Mouse (Mus musculus) urinary bladder, adult 2 months (tissue): ENCODE data around the gene Nup107. TPM values are rescaled to one million over a fixed set of nuclear protein-coding genes. Genes with fewer than 3 reads are reported as not detected.
A peak's percentile ranks its signal among the peaks of the same experiment; 100 is the strongest.
"Not testable (repeated sequence)": the region's sequence is repeated elsewhere in the genome, so short reads cannot be mapped to it uniquely, and the experiment has no call there.

ENCODE experiments used
- DNase-seq: peaks from one replicate; pipeline ENCODE4 v3.0.0; 2022; ENCODE audit warnings: low spot score
- polyA plus RNA-seq: library from polyadenylated mRNA; depleted of rRNA; stranded (reverse); fragments of >200 nt; gene quantifications from 2 replicates; pipeline ENCODE4 v1.2.3, GENCODE M21; 2012

Nup107 gene
- polyA plus RNA-seq, 1 experiment, result 17.5 TPM

GRCm38 (mm10) chr10:117751282-117751610, 41.3 kb downstream of the Nup107 start:
- no peak for DNase-seq

GRCm38 (mm10) chr10:117750529-117751281, 41.8 kb downstream of the Nup107 start:
- DNase-seq, result no peak

GRCm38 (mm10) chr10:117749787-117750343, 42.6 kb downstream of the Nup107 start:
- no peak for DNase-seq

GRCm38 (mm10) chr10:117749050-117749686, 43.3 kb downstream of the Nup107 start:
- DNase-seq, result no peak

- no peak for DNase-seq
Measured at GRCm38 (mm10) chr10:117748276-117749049, 44.0 kb downstream of the Nup107 start.

- no peak for DNase-seq
Measured at GRCm38 (mm10) chr10:117747711-117748110, 44.8 kb downstream of the Nup107 start.

- peak; percentile 98 for DNase-seq
Measured at GRCm38 (mm10) chr10:117746297-117746883, 46.1 kb downstream of the Nup107 start, which contains the start of gene Slc35e3. Gene Slc35e3 (minus strand): TSS chr10:117746365.

- DNase-seq, result not testable (repeated sequence)
Measured at GRCm38 (mm10) chr10:117745570-117746296, 46.8 kb downstream of the Nup107 start.

- no peak for DNase-seq
Measured at GRCm38 (mm10) chr10:117743917-117744316, 48.6 kb downstream of the Nup107 start.

- no peak for DNase-seq
Measured at GRCm38 (mm10) chr10:117743182-117743581, 49.3 kb downstream of the Nup107 start.

- DNase-seq, result no peak
Measured at GRCm38 (mm10) chr10:117742618-117743017, 49.9 kb downstream of the Nup107 start.

GRCm38 (mm10) chr10:117741698-117742475, 50.6 kb downstream of the Nup107 start:
- DNase-seq, result no peak

GRCm38 (mm10) chr10:117740921-117741320, 51.6 kb downstream of the Nup107 start:
- DNase-seq, result no peak

- no peak for DNase-seq
Measured at GRCm38 (mm10) chr10:117740171-117740570, 52.3 kb downstream of the Nup107 start.

- DNase-seq, result no peak
Measured at GRCm38 (mm10) chr10:117739648-117739948, 52.9 kb downstream of the Nup107 start.

- DNase-seq, result no peak
Measured at GRCm38 (mm10) chr10:117738928-117739647, 53.4 kb downstream of the Nup107 start.

- DNase-seq, result no peak
Measured at GRCm38 (mm10) chr10:117738140-117738921, 54.2 kb downstream of the Nup107 start.

- DNase-seq, result not testable (repeated sequence)
Measured at GRCm38 (mm10) chr10:117737498-117737897, 55.0 kb downstream of the Nup107 start.

- DNase-seq, result no peak
Measured at GRCm38 (mm10) chr10:117737075-117737474, 55.4 kb downstream of the Nup107 start.
